Comparison of ENCODE assay signal across 15 mouse cellular contexts in the genomic region with DNA sequence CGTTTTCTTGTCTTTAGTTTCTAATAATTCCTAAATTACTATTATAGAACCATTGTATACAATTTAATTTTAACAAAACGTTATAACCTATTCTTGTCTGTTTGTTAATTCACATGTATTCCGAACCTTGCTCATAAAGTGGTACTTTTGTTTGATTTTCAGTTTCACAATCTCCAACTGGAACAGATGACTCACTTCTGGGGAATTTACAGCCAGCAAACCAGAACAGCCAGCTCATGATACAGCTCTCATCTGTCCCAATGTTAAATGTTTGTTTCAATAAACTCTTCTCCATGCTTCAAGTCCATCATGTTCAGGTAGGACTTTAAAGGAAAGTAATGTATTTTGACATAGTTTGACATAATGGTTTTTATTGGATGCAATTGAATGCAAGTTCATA.
DNase-seq lines count a peak whose midpoint lies in the region; TF ChIP-seq lines count a peak whose summit lies in the region.
"Had no signal": no experiment of that assay in that cellular context is flagged by ENCODE, and none has a peak within 500 bp of the region (broad histone marks: within the 10 kb centered on the region; RNA-seq: fewer than 3 reads in every experiment).

No protein-coding gene starts in this region.

- peak; percentile 29 for DNase-seq in heart, adult 8-10 months (ENCODE audit: low spot score)
- DNase-seq in heart, adult 2 months, result no peak
- DNase-seq in urinary bladder, postnatal 14 days (ENCODE audit: low spot score), result peak; percentile 19
- no peak for DNase-seq in urinary bladder, postnatal 4 days (ENCODE audit: low spot score in 2 of 2)
- peak; percentile 50 for DNase-seq in brain, adult 2 months (ENCODE audit: low read depth, low spot score)
- no peak for DNase-seq in retina, postnatal 1 day
- DNase-seq in cerebellum, adult 2 months, result no peak
- DNase-seq: cerebellum, adult 9-11 months; embryo, embryonic 11 days; heart, postnatal 4 days; spleen, adult 18-20 months had no signal

- peaks cover 9% of the 10 kb centered on the region for H3K36me3 ChIP-seq in heart, adult 2 months (ENCODE audit: control insufficient read depth, insufficient read depth, low read length)

- 76% methylated on average over 3 of the region's 3 CpGs for WGBS in heart, adult 2 months
- WGBS in cerebellum, adult 2 months, result 95% methylated on average over 3 of the region's 3 CpGs

- no peak for TF ChIP-seq CTCF in heart, adult 2 months (IDR thresholded peaks at IDR 0.05)
- no peak for TF ChIP-seq CTCF in cerebellum, adult 2 months (IDR thresholded peaks at IDR 0.05; ENCODE audit: borderline replicate concordance, insufficient read depth, low read depth, low read length)

- H3K4me3 ChIP-seq in heart, adult 2 months, result no peak overlapping the region
- no peak overlapping the region for H3K4me3 ChIP-seq in cerebellum, adult 2 months (replicated peaks; ENCODE audit: insufficient read depth, low read depth, low read length)
- H3K4me3 ChIP-seq: forebrain, embryonic 15.5 days; left cerebral cortex, adult 2 months had no signal

- no peak for TF ChIP-seq EP300 in heart, adult 2 months (IDR thresholded peaks at IDR 0.05; ENCODE audit: insufficient read depth, low read depth, low read length)

- no peaks in the 10 kb centered on the region for H3K27me3 ChIP-seq in heart, adult 2 months (ENCODE audit: control insufficient read depth, insufficient read depth, low read length)
- no peaks in the 10 kb centered on the region for H3K27me3 ChIP-seq in cerebellum, adult 2 months (ENCODE audit: control insufficient read depth, insufficient read depth, low read length)
- H3K27me3 ChIP-seq: forebrain, embryonic 15.5 days had no signal

- TF ChIP-seq POLR2A in heart, adult 2 months (IDR thresholded peaks at IDR 0.05; ENCODE audit: insufficient read depth, low read depth, low read length), result no peak
- TF ChIP-seq POLR2A in cerebellum, adult 2 months (IDR thresholded peaks at IDR 0.05; ENCODE audit: borderline replicate concordance, insufficient read depth, low read length), result no peak

- no peak overlapping the region for H3K9ac ChIP-seq in heart, adult 2 months (ENCODE audit: low read depth, low read length)
- H3K9ac ChIP-seq: forebrain, embryonic 15.5 days had no signal

- H3K27ac ChIP-seq in heart, adult 2 months, result no peak overlapping the region
- H3K27ac ChIP-seq in cerebellum, adult 2 months (ENCODE audit: insufficient read depth, low read length), result no peak overlapping the region
- H3K27ac ChIP-seq: forebrain, embryonic 15.5 days; hindbrain, postnatal 0 days; kidney, postnatal 0 days; left cerebral cortex, adult 2 months had no signal

- intact Hi-C loops in heart, adult 2 months (cut with DNase I), result no loop called here

- no peaks in the 10 kb centered on the region for H3K4me1 ChIP-seq in heart, adult 2 months (ENCODE audit: control insufficient read depth, insufficient read depth, low read length)
- no peaks in the 10 kb centered on the region for H3K4me1 ChIP-seq in cerebellum, adult 2 months (ENCODE audit: control insufficient read depth, insufficient read depth, low read length)
- H3K4me1 ChIP-seq: forebrain, embryonic 15.5 days had no signal

- no peaks in the 10 kb centered on the region for H3K79me2 ChIP-seq in heart, adult 2 months (replicated peaks; ENCODE audit: control insufficient read depth, insufficient read depth, low read length)

Comparison
In these comparisons a context has a peak if more than half of its experiments do, and no peak if none do; other contexts are left out.
1. DNase-seq: peak in heart, adult 8-10 months (single experiment), urinary bladder, postnatal 14 days (single experiment) and brain, adult 2 months (single experiment); none in heart, adult 2 months (0 of 2), urinary bladder, postnatal 4 days (0 of 2), retina, postnatal 1 day (single experiment) and cerebellum, adult 2 months (0 of 2).